Mouse (Mus musculus) kidney, adult 2 months (tissue): ENCODE results near the gene Mup6.

Experiments used
- CTCF ChIP-seq: fragments of 200-500 bp; conservative IDR thresholded peaks from 2 replicates; pipeline ENCODE4 v1.5.1; 2011; ENCODE audit warnings: low read depth, mild to moderate bottlenecking, control low read depth, low read length, moderate library complexity, mixed read lengths; ENCODE audit not compliant: insufficient read depth, insufficient read length
- POLR2A ChIP-seq: fragments of 200-500 bp; IDR thresholded peaks from one replicate; pipeline ENCODE4 v1.6.1; 2011; ENCODE audit warnings: low read depth, low read length, control low read depth

DNA sequence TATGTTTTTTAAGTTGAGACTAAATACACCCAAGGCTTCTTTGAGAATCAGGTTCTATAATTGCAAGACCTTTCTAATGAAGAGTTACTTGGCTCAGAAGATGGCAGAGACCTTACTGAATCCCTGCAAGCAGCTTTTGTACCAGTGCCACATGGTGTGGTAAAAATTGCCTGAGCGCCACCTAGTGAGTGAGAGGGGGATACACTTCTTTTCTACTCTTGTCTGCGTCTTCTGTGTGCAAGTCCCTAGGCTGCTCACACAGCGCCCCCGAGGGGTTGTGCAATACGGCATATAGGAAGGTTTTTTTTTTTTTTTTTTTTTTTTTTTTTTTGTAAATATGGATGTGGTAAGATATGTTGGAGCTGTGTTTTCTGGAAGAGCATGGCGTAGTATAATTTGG, 35.7 kb upstream of the Mup6 start:
- TF ChIP-seq CTCF (peak; percentile 73), POLR2A (no peak)
